Mouse (Mus musculus) intestine, embryonic 16.5 days (tissue): ENCODE data around the gene Aff3. TPM values are rescaled to one million over a fixed set of nuclear protein-coding genes. Genes with fewer than 3 reads are reported as not detected.

Experiments
- polyA plus RNA-seq: library from polyadenylated mRNA; unstranded; fragments of >200 nt; fragmentation: Nextera tagmentation; extraction: Ambion mirVana; gene quantifications from 2 replicates; pipeline ENCODE4 v1.2.1, GENCODE M21; 2015

The Aff3 gene
- polyA plus RNA-seq, 1 experiment from 2014 or later, result 2.1 TPM

Other genes starting within 250 kb of the Aff3 start
- gene Lonrf2, start 171.8 kb upstream of the Aff3 start, polyA plus RNA-seq, result 0.72 and 0.79 TPM in 2 replicates
- 1.8 and 2.5 TPM in 2 replicates for gene Chst10, start 233.2 kb upstream of the Aff3 start, polyA plus RNA-seq